In the genomic region with DNA sequence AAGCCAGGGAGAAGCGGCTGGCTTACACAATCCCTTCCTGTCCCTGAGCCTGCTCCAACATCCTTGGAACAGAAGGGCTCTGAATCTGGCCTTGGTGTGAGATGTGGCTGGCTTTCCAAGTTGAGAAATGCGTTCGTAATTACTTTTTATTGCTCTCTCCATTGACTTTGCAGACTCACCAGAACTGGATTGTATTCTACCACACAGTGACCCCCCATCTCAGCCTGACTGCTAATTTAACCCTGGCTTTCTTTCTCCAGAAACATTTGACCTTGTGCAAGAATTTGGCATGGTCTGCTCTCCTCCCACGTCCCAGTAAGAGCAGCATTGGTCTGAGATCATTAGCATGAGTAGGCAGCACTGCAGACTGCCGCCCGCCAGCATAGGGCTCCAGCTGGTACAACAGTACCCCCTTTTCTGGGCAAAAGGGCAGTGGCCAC, we compare ENCODE assay signal across 10 mouse cellular contexts.
DNase-seq lines count a peak whose midpoint lies in the region; ATAC-seq and TF ChIP-seq lines count a peak whose summit lies in the region.
"Had no signal": no experiment of that assay in that cellular context is flagged by ENCODE, and none has a peak within 500 bp of the region (broad histone marks: within the 10 kb centered on the region; RNA-seq: fewer than 3 reads in every experiment).

No protein-coding gene starts in this region.

- H3K27ac ChIP-seq in liver, adult 2 months (replicated peaks; ENCODE audit: insufficient read depth, low read depth, low read length), result no peak overlapping the region
- no peak overlapping the region for H3K27ac ChIP-seq in liver, embryonic 12.5 days
- peak overlapping the region; percentile 89 for H3K27ac ChIP-seq in cerebellum, adult 2 months (ENCODE audit: insufficient read depth, low read length)
- H3K27ac ChIP-seq in neural tube, embryonic 15.5 days (replicated peaks), result no peak overlapping the region
- no peak overlapping the region for H3K27ac ChIP-seq in midbrain, embryonic 13.5 days
- H3K27ac ChIP-seq: embryonic facial prominence, embryonic 13.5 days; liver, embryonic 15.5 days had no signal

- H3K4me2 ChIP-seq in liver, embryonic 12.5 days, result no peak overlapping the region
- no peak overlapping the region for H3K4me2 ChIP-seq in neural tube, embryonic 15.5 days
- H3K4me2 ChIP-seq in midbrain, embryonic 13.5 days (replicated peaks), result no peak overlapping the region
- H3K4me2 ChIP-seq: embryonic facial prominence, embryonic 13.5 days; liver, embryonic 15.5 days had no signal

- no peaks in the 10 kb centered on the region for H3K27me3 ChIP-seq in liver, adult 2 months (ENCODE audit: control insufficient read depth, insufficient read depth, low read length)
- no peaks in the 10 kb centered on the region; the same call in 1 of the 2 replicates for H3K27me3 ChIP-seq in liver, embryonic 12.5 days (replicated peaks)
- H3K27me3 ChIP-seq in cerebellum, adult 2 months (ENCODE audit: control insufficient read depth, insufficient read depth, low read length), result no peaks in the 10 kb centered on the region
- H3K27me3 ChIP-seq in neural tube, embryonic 15.5 days (replicated peaks), result no peaks in the 10 kb centered on the region; the same call in 1 of the 2 replicates
- H3K27me3 ChIP-seq in midbrain, embryonic 13.5 days, result no peaks in the 10 kb centered on the region
- H3K27me3 ChIP-seq: embryonic facial prominence, embryonic 13.5 days; liver, embryonic 15.5 days had no signal

- peak; percentile 20 for DNase-seq in liver, adult 2 months (ENCODE audit: extremely low read depth, low read depth, low spot score)
- peak; percentile 80 to 89 for DNase-seq in cerebellum, adult 2 months
- peak; percentile 75 to 77 for DNase-seq in heart, adult 9 months (ENCODE audit: low spot score in 2 of 2)
- DNase-seq in layer of hippocampus, adult 9-11 months, result peak; percentile 23
- DNase-seq in T-cell, adult 2 months (ENCODE audit: low spot score), result no peak

- ATAC-seq in liver, embryonic 12.5 days, result no peak
- ATAC-seq in neural tube, embryonic 15.5 days (ENCODE audit: low FRiP score), result peak; percentile 86
- no peak for ATAC-seq in midbrain, embryonic 13.5 days

- no peak overlapping the region for H3K4me3 ChIP-seq in liver, adult 2 months (ENCODE audit: insufficient read depth, low read depth, low read length)
- H3K4me3 ChIP-seq in liver, embryonic 12.5 days, result no peak overlapping the region
- no peak overlapping the region for H3K4me3 ChIP-seq in cerebellum, adult 2 months (replicated peaks; ENCODE audit: insufficient read depth, low read depth, low read length)
- no peak overlapping the region for H3K4me3 ChIP-seq in neural tube, embryonic 15.5 days (replicated peaks)
- H3K4me3 ChIP-seq in midbrain, embryonic 13.5 days (replicated peaks), result no peak overlapping the region
- H3K4me3 ChIP-seq: embryonic facial prominence, embryonic 13.5 days; liver, embryonic 15.5 days had no signal

- H3K36me3 ChIP-seq in liver, adult 2 months (ENCODE audit: control insufficient read depth, insufficient read depth, low read length), result no peaks in the 10 kb centered on the region
- H3K36me3 ChIP-seq in liver, embryonic 12.5 days, result no peaks in the 10 kb centered on the region
- no peaks in the 10 kb centered on the region for H3K36me3 ChIP-seq in neural tube, embryonic 15.5 days
- H3K36me3 ChIP-seq in midbrain, embryonic 13.5 days, result no peaks in the 10 kb centered on the region
- H3K36me3 ChIP-seq: embryonic facial prominence, embryonic 13.5 days; liver, embryonic 15.5 days had no signal

- no peak for TF ChIP-seq POLR2A in liver, adult 2 months (IDR thresholded peaks at IDR 0.05; ENCODE audit: extremely low read depth, insufficient read depth, low read length)
- 0 out of 2 replicates have a peak, but pooled peaks have one; percentile 14 for TF ChIP-seq POLR2A in cerebellum, adult 2 months (IDR thresholded peaks at IDR 0.05; ENCODE audit: borderline replicate concordance, insufficient read depth, low read length)

- H3K79me2 ChIP-seq in liver, adult 2 months (ENCODE audit: control insufficient read depth, insufficient read depth, low read length), result no peaks in the 10 kb centered on the region

- H3K4me1 ChIP-seq in liver, adult 2 months (ENCODE audit: control insufficient read depth, insufficient read depth, low read length), result no peaks in the 10 kb centered on the region
- 0 out of 2 replicates have a peak, but pooled peaks cover 3% of the 10 kb centered on the region for H3K4me1 ChIP-seq in liver, embryonic 12.5 days
- peaks cover 18% of the 10 kb centered on the region for H3K4me1 ChIP-seq in cerebellum, adult 2 months (ENCODE audit: control insufficient read depth, insufficient read depth, low read length)
- peaks cover 6% of the 10 kb centered on the region; the same call in 1 of the 2 replicates for H3K4me1 ChIP-seq in neural tube, embryonic 15.5 days
- H3K4me1 ChIP-seq in midbrain, embryonic 13.5 days (replicated peaks), result no peaks in the 10 kb centered on the region
- H3K4me1 ChIP-seq: embryonic facial prominence, embryonic 13.5 days; liver, embryonic 15.5 days had no signal

- H3K9me3 ChIP-seq in liver, embryonic 12.5 days (replicated peaks), result no peaks in the 10 kb centered on the region
- H3K9me3 ChIP-seq in neural tube, embryonic 15.5 days (replicated peaks), result no peaks in the 10 kb centered on the region
- no peaks in the 10 kb centered on the region for H3K9me3 ChIP-seq in midbrain, embryonic 13.5 days
- H3K9me3 ChIP-seq: embryonic facial prominence, embryonic 13.5 days; liver, embryonic 15.5 days had no signal

- WGBS in liver, adult 2 months, result 57% methylated on average over 6 of the region's 6 CpGs
- WGBS in liver, embryonic 12.5 days (ENCODE audit: insufficient replicate concordance), result 70% methylated on average over 6 of the region's 6 CpGs
- WGBS in cerebellum, adult 2 months, result 3% methylated on average over 6 of the region's 6 CpGs
- WGBS in neural tube, embryonic 15.5 days, result 41% methylated on average over 6 of the region's 6 CpGs
- 76% methylated on average over 6 of the region's 6 CpGs for WGBS in midbrain, embryonic 13.5 days

- H3K9ac ChIP-seq in liver, adult 2 months (ENCODE audit: low read depth, low read length), result no peak overlapping the region
- no peak overlapping the region for H3K9ac ChIP-seq in liver, embryonic 12.5 days
- H3K9ac ChIP-seq in neural tube, embryonic 15.5 days (replicated peaks), result no peak overlapping the region
- no peak overlapping the region for H3K9ac ChIP-seq in midbrain, embryonic 13.5 days (replicated peaks)
- H3K9ac ChIP-seq: embryonic facial prominence, embryonic 13.5 days; liver, embryonic 15.5 days had no signal

- no peak for TF ChIP-seq CTCF in liver, adult 2 months (IDR thresholded peaks at IDR 0.05; ENCODE audit: low read depth, low read length)
- no peak for TF ChIP-seq CTCF in cerebellum, adult 2 months (IDR thresholded peaks at IDR 0.05; ENCODE audit: borderline replicate concordance, insufficient read depth, low read depth, low read length)
